Mouse (Mus musculus): ENCODE data around the gene L3mbtl3.

Gene L3mbtl3

DNA sequence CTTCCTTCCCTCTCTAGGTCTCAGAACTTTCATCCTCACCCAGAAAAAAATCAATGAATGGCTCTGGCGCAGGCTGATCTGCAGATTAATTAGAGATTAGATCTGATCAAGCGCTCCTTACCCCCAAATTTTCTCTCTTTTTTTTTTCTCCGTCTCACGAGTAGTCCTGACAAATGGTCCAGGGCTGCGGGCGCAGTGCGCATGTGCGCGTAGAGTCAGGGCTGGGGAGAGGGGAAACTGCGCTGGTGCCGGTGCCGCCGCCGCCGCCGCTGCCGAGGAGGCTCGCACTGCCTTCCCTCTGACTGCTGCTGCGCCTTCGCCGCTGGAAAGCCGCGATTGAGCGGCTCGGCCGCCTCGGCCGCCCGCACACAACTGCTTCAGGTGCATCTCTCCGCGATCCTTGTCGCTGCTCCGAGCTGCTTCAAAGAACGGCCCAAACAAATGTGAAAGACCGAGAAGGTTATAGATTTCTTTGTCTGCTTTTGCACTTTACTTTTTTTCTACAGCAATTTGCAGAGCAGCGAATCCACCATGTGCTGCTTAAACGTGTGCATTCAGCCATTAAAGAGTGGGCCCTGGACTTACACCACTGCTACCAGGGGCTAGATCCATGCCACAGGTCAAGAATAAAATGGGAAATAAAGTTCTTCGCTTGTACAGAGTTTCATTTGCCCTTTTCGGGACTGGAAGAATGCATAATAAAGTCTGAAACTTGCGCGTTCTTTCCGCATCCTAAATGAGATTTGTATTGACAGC is at the start of gene L3mbtl3:
Gene L3mbtl3, minus strand, starts transcription at position 182 of the 756 bp plus-strand sequence.
- DNase-seq (ENCODE audit: extremely low read depth, insufficient read length, low spot score): peak; percentile 60

DNA sequence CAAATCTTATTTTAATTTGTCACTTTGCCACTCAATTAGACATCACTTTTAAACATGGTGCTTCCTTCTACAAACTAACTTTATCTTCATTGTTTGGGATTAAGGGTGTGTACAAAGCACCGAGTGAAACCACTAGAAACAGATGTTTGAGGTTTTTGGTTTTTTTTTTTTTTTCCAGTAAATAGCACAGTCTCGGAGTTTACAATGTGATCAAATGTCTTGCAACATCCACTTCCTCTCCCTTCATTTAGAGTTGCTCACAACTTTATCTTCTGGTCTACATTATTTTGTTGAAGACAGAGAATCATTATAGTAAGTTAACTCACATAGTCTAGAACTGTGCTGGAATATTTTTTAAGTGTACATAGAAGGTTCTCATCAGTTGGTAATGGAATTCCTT is 45.4 kb upstream of the L3mbtl3 start:
- DNase-seq (ENCODE audit: extremely low read depth, insufficient read length, low spot score): no peak

- DNase-seq (ENCODE audit: extremely low read depth, insufficient read length, low spot score): no peak
Observed at GRCm38 (mm10) chr10:26388656-26389055, 12.9 kb upstream of the L3mbtl3 start.

GRCm38 (mm10) chr10:26377332-26377602 is 1.5 kb upstream of the L3mbtl3 start:
- DNase-seq (ENCODE audit: extremely low read depth, insufficient read length, low spot score): no peak

- DNase-seq (ENCODE audit: extremely low read depth, insufficient read length, low spot score): no peak
Observed at GRCm38 (mm10) chr10:26376546-26377331, 968 bp upstream of the L3mbtl3 start.

- DNase-seq (ENCODE audit: extremely low read depth, insufficient read length, low spot score): peak; percentile 49
Observed at GRCm38 (mm10) chr10:26375351-26375751, 420 bp downstream of the L3mbtl3 start.

- DNase-seq (ENCODE audit: extremely low read depth, insufficient read length, low spot score): peak; percentile 75
Observed at GRCm38 (mm10) chr10:26374436-26375311, 1.1 kb downstream of the L3mbtl3 start.

- DNase-seq (ENCODE audit: extremely low read depth, insufficient read length, low spot score): peak; percentile 78
Observed at GRCm38 (mm10) chr10:26373951-26374435, 1.8 kb downstream of the L3mbtl3 start.

- DNase-seq (ENCODE audit: extremely low read depth, insufficient read length, low spot score): peak; percentile 61
Observed at GRCm38 (mm10) chr10:26372940-26373931, 2.5 kb downstream of the L3mbtl3 start.

DNA sequence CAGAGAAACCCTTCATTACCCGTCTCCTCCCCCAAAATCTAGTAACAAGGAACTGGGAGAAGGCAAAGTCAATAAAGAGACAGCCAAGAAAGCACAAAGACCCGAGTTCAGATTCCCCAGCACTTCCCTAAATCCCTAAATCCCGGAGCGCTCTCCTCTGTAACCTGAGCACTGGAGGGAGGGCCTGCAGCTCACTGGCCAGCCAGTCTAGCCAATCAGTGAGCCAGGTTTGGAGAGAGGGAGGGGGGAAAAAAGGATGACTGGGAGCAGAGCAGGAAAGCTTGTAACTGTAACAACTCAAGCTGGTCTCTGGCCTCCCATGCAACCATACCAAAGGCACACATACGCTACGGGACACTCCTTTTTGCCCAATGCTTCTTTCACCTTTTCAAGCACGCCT is 4.4 kb downstream of the L3mbtl3 start:
- DNase-seq (ENCODE audit: extremely low read depth, insufficient read length, low spot score): peak; percentile 63

DNA sequence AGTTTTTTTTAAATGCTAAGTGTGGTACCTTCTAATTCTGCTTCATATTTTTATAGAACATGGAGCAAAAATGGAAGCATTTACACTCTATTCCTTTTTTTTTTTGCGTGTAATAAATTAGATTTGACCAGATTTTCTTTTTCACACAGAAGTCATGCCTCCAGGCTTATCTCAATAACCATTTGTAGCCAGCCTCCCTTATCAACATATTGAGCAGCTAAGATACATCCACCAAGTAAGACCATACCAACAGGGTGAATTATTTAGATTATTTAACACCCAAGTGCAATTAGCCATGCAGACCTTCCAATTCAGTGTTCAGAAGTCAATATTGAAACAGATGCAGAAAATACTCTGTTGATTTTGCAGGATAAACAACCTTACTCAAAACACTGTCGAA is 10.8 kb downstream of the L3mbtl3 start:
- no peak for DNase-seq (ENCODE audit: extremely low read depth, insufficient read length, low spot score)

DNA sequence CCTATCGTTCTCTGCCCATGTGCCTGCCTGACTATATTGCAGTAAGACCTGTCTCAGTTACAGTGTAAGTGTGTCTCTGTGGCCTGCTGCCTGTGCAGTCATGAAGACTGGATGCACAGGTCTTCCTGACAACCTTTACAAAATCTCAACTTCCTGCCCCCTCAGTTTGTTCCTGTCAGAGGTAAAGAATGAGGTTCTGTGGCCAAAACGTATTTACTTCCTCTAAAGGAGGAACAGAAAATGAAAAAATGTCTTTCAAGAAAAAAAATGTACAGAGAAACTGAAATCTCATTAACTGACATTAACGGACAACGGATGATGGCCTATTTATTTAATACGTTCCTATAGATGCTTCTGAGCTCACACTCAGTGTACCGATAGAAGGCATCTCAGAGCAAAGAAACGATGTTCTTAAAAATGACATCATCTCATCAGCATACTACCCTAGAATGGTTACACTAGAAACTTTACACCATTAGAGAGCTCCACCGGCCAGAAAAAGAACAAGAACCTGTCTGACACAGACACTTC is 11.4 kb downstream of the L3mbtl3 start:
- DNase-seq (ENCODE audit: extremely low read depth, insufficient read length, low spot score): no peak

DNA sequence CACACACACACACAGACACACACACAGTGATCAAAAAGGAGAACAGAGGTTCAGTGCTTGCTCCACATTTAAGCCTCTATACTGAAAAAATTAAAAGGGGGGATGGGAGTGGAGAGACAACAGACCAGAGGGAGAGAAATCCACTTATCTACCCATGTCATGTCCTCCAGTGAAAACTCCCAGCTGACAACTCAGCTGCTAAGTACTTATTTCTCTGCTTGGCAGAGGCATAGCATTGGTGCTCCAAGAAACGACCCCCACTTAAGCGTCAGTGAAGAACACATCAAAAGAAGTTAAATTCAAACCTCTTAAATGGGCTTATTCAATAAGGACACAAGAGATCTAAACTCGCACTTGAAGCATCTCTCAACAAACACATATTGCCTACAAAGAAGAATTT is 12.2 kb downstream of the L3mbtl3 start:
- no peak for DNase-seq (ENCODE audit: extremely low read depth, insufficient read length, low spot score)

DNA sequence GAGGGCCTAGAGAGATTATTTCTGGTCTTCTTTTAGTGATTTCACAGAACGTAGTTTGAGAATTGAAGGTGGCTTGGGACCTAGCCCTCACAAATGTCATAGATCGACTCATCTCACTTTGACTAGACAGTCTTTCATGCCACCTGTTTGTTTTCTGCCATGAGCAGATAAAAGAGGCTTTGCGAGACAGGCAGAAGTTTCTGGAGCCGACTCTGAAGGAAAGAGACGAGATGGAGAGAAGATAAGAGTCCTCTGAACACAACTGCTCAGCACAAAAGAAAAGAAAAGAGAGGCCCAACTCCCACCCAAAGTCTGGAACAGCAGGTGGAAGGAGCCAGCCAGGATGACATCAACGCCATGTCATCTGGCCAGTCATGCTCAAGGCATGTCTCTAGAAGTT is 17.0 kb downstream of the L3mbtl3 start:
- no peak for DNase-seq (ENCODE audit: extremely low read depth, insufficient read length, low spot score)

DNA sequence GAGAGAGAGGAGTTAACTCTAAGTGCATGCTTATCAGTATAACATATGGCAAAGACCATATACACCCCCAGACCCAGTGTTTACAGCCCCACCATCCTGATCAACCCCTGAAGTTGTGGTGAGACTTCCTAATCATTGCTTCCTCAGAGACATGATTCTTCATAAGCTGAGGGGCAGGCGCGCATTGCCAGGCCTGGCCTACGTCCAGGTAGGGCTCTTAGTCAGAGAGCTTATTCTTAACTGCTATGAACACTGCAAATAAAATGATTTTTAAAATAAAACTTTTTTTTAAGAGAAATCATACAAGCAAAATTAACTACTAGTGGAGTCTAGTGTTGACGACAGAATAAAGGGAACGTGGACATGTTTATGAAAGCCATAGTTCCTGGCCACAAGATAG is 17.5 kb downstream of the L3mbtl3 start:
- no peak for DNase-seq (ENCODE audit: extremely low read depth, insufficient read length, low spot score)

DNA sequence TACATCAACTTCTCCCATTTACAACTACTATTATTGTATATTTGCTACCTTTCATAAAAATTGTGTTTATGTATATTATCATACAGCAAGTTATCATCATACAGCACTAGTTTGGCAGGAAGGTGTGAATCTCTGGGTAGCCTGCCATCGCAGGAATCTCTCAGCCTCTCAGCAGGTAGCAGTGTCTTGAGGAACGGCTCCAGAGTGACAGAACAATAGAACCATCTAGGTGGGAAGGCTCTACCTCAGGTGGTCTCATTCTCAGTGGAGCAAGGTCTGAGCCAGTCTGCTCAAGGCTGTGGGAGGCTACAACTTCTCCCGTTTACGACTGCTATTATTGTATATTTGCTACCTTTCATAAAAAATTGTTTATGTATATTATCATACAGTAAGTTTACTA is 22.0 kb downstream of the L3mbtl3 start:
- no peak for DNase-seq (ENCODE audit: extremely low read depth, insufficient read length, low spot score)

DNA sequence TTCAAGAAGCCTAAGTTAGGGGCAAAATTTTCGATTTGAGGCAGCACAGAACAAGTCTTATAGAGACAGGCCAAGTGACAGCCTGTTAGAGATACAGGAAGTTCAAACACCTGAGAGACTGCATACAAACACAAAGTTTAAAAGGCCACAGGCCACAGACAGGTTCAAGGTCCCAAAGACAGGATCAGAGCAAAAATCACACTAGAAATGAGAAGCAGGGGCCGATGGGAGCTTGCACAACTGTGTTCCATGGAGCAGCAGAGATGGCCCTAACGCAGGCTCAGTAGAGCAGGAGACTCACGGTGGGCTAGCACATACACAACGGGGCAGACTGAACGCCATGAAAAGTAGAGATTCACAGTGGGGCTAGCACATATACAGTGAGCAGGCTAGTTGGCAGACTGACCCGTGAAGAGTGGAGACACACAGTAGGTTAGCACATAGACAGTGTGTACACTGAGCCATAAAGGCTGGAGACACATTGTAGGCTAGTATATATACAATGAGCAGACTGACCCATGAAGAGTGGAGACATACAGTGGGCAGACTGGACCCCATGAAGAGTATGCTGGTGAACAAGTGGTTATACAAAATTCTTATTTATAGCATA is 24.5 kb downstream of the L3mbtl3 start:
- no peak for DNase-seq (ENCODE audit: extremely low read depth, insufficient read length, low spot score)

GRCm38 (mm10) chr10:26350153-26350552 is 25.6 kb downstream of the L3mbtl3 start:
- no peak for DNase-seq (ENCODE audit: extremely low read depth, insufficient read length, low spot score)

- DNase-seq (ENCODE audit: extremely low read depth, insufficient read length, low spot score): no peak
Observed at GRCm38 (mm10) chr10:26347614-26348013, 28.2 kb downstream of the L3mbtl3 start.
